Mouse (Mus musculus) adrenal gland, postnatal 25 days (tissue): ENCODE measurements around the gene Xkr7. TPM values are rescaled to one million over a fixed set of nuclear protein-coding genes. Genes with fewer than 3 reads are reported as not detected.

Experiments used
- DNase-seq: peaks from one replicate; pipeline ENCODE4 v3.0.0; 2021; ENCODE audit warnings: mixed read lengths
- long read RNA-seq: library from polyadenylated mRNA; stranded (forward); transcript quantifications from one replicate; pipeline ENCODE4 v2.0.0, GENCODE M21; 2021
- total RNA-seq: library from RNA; stranded (reverse); gene quantifications from 2 replicates; pipeline ENCODE4 v1.2.3, GENCODE M21; 2021

Gene Xkr7
- total RNA-seq: 0.57 and 1.4 TPM in 2 replicates
- long read RNA-seq: 0 reads

GRCm38 (mm10) chr2:153031126-153032082 is at the start of gene Xkr7:
Gene Xkr7 (plus strand): TSS chr2:153031852.
- no peak for DNase-seq

GRCm38 (mm10) chr2:152985582-152985981 is 46.1 kb upstream of the Xkr7 start:
- no peak for DNase-seq

- no peak for DNase-seq
Measured at GRCm38 (mm10) chr2:152991529-152991928, 40.1 kb upstream of the Xkr7 start.

GRCm38 (mm10) chr2:152997046-152997445 is 34.6 kb upstream of the Xkr7 start:
- DNase-seq: no peak

GRCm38 (mm10) chr2:153002492-153003248 is 29.0 kb upstream of the Xkr7 start:
- no peak for DNase-seq

- DNase-seq: no peak
Measured at GRCm38 (mm10) chr2:153003681-153004338, 27.8 kb upstream of the Xkr7 start.

- peak; percentile 21 for DNase-seq
Measured at GRCm38 (mm10) chr2:153005981-153006380, 25.7 kb upstream of the Xkr7 start.

GRCm38 (mm10) chr2:153009192-153009973 is 22.3 kb upstream of the Xkr7 start:
- no peak for DNase-seq

- DNase-seq: peak; percentile 43
Measured at GRCm38 (mm10) chr2:153013724-153014515, 17.7 kb upstream of the Xkr7 start.

GRCm38 (mm10) chr2:153014758-153015593 is 16.7 kb upstream of the Xkr7 start, which contains the start of gene Pdrg1:
Gene Pdrg1 (minus strand): TSS chr2:153015427.
- DNase-seq: peak; percentile 97

- no peak for DNase-seq
Measured at GRCm38 (mm10) chr2:153015804-153016203, 15.8 kb upstream of the Xkr7 start.

GRCm38 (mm10) chr2:153016786-153017185 is 14.9 kb upstream of the Xkr7 start:
- no peak for DNase-seq

GRCm38 (mm10) chr2:153019355-153019754 is 12.3 kb upstream of the Xkr7 start:
- no peak for DNase-seq

- no peak for DNase-seq
Measured at GRCm38 (mm10) chr2:153021163-153021562, 10.5 kb upstream of the Xkr7 start.

GRCm38 (mm10) chr2:153022855-153023254 is 8.8 kb upstream of the Xkr7 start:
- DNase-seq: no peak

- no peak for DNase-seq
Measured at GRCm38 (mm10) chr2:153026052-153026451, 5.6 kb upstream of the Xkr7 start.

GRCm38 (mm10) chr2:153027501-153027900 is 4.2 kb upstream of the Xkr7 start:
- DNase-seq: no peak

GRCm38 (mm10) chr2:153030422-153030821 is 1.2 kb upstream of the Xkr7 start:
- DNase-seq: no peak

- DNase-seq: peak; percentile 85
Measured at GRCm38 (mm10) chr2:153032083-153032842, 611 bp downstream of the Xkr7 start.
